Mouse (Mus musculus): Measurements from ENCODE around the gene Dgcr8. TPM values are rescaled to one million over a fixed set of nuclear protein-coding genes. Genes with fewer than 3 reads are reported as not detected.

The Dgcr8 gene
- polyA plus RNA-seq, 1 experiment: 11.9 TPM

- Histone ChIP-seq H3K27ac (ENCODE audit: insufficient read depth, low read depth, low read length) (no peak overlapping the region), H3K4me3 (ENCODE audit: insufficient read depth, low read depth, low read length) (peak overlapping the region; percentile 66), H3K27me3 (replicated peaks; ENCODE audit: control insufficient read depth, insufficient read depth, low read length) (no peaks in the 10 kb centered on the region), H3K36me3 (ENCODE audit: control insufficient read depth, insufficient read depth, low read length) (peaks cover 4% of the 10 kb centered on the region), H3K4me1 (ENCODE audit: control insufficient read depth, insufficient read depth, low read length) (peaks cover 11% of the 10 kb centered on the region; the same call in 1 of the 2 replicates)
- no peak for TF ChIP-seq POLR2A (IDR thresholded peaks at IDR 0.05; ENCODE audit: low read depth, low read length)
- TF ChIP-seq CTCF (conservative IDR thresholded peaks at IDR 0.05; ENCODE audit: insufficient read depth, insufficient read length, low read depth, low read length): no peak
- 6% methylated on average over 4 of the region's 4 CpGs for WGBS
- no peak for DNase-seq
Observed at GRCm38 (mm10) chr16:18288166-18288565, 880 bp downstream of the Dgcr8 start.

DNA sequence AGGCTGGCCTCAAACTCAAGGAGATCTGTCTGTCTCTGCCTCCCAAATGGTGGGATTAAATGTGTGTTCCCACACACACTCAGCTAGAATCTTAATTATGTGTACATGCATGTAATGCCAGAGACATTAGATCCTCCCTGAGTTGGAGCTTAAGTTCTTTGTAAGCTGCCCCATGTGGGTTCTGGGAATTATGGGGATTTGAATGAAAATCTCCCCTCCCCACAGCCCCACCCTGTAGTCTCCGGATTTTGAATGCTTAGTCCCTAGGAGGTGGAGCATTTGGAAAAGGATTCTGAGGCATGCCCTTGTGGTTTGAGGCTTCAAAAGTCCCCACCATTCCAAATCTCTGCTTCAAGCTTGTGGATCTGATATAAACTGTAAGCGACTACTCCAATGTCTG, 13.9 kb downstream of the Dgcr8 start:
- H3K27ac ChIP-seq (ENCODE audit: insufficient read depth, low read depth, low read length): no peak overlapping the region
- no peak for DNase-seq
- H3K4me3 ChIP-seq (ENCODE audit: insufficient read depth, low read depth, low read length): no peak overlapping the region
- no peak for TF ChIP-seq POLR2A (IDR thresholded peaks at IDR 0.05; ENCODE audit: low read depth, low read length)
- no peak for TF ChIP-seq CTCF (conservative IDR thresholded peaks at IDR 0.05; ENCODE audit: insufficient read depth, insufficient read length, low read depth, low read length)
- WGBS: 80% methylated on average over 2 of the region's 2 CpGs
- H3K4me1 ChIP-seq (ENCODE audit: control insufficient read depth, insufficient read depth, low read length): no peaks in the 10 kb centered on the region
- H3K36me3 ChIP-seq (ENCODE audit: control insufficient read depth, insufficient read depth, low read length): peaks cover 4% of the 10 kb centered on the region; the same call in 1 of the 2 replicates
- H3K27me3 ChIP-seq (replicated peaks; ENCODE audit: control insufficient read depth, insufficient read depth, low read length): no peaks in the 10 kb centered on the region

GRCm38 (mm10) chr16:18268182-18268581, 20.9 kb downstream of the Dgcr8 start:
- H3K27me3 ChIP-seq (replicated peaks; ENCODE audit: control insufficient read depth, insufficient read depth, low read length): no peaks in the 10 kb centered on the region
- H3K4me3 ChIP-seq (ENCODE audit: insufficient read depth, low read depth, low read length): no peak overlapping the region
- H3K36me3 ChIP-seq (ENCODE audit: control insufficient read depth, insufficient read depth, low read length): peaks cover 7% of the 10 kb centered on the region; the same call in 1 of the 2 replicates
- H3K4me1 ChIP-seq (ENCODE audit: control insufficient read depth, insufficient read depth, low read length): no peaks in the 10 kb centered on the region
- no peak overlapping the region for H3K27ac ChIP-seq (ENCODE audit: insufficient read depth, low read depth, low read length)
- 0 out of 2 replicates have a peak, but pooled peaks have one; percentile 15 for TF ChIP-seq CTCF (conservative IDR thresholded peaks at IDR 0.05; ENCODE audit: insufficient read depth, insufficient read length, low read depth, low read length)
- TF ChIP-seq POLR2A (IDR thresholded peaks at IDR 0.05; ENCODE audit: low read depth, low read length): no peak
- no peak for DNase-seq
- 87% methylated on average over 5 of the region's 5 CpGs for WGBS

DNA sequence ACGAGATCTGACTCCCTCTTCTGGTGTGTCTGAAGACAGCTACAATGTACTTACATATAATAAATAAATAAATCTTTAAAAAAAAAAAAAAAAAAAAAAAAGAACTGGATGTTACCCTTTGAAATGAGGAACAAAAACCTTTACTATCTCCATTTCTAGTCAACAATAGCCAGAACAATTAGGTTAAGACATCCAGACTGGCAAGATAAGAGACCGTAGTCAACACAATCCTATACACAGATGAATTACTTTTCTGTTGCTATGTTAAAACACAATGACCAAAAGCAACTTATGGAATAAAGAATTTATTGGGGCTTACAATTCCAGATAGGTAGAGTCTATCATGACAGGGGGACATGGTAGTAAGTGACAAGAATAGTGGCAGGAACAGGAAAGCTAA, 24.0 kb downstream of the Dgcr8 start:
- no peak overlapping the region for H3K4me3 ChIP-seq (ENCODE audit: insufficient read depth, low read depth, low read length)
- TF ChIP-seq POLR2A (IDR thresholded peaks at IDR 0.05; ENCODE audit: low read depth, low read length) (no peak), CTCF (conservative IDR thresholded peaks at IDR 0.05; ENCODE audit: insufficient read depth, insufficient read length, low read depth, low read length) (no peak)
- H3K27me3 ChIP-seq (replicated peaks; ENCODE audit: control insufficient read depth, insufficient read depth, low read length): no peaks in the 10 kb centered on the region
- no peak for DNase-seq
- H3K4me1 ChIP-seq (ENCODE audit: control insufficient read depth, insufficient read depth, low read length): no peaks in the 10 kb centered on the region
- WGBS: 84% methylated on average over 2 of the region's 2 CpGs
- peaks cover 6% of the 10 kb centered on the region for H3K36me3 ChIP-seq (ENCODE audit: control insufficient read depth, insufficient read depth, low read length)
- no peak overlapping the region for H3K27ac ChIP-seq (ENCODE audit: insufficient read depth, low read depth, low read length)

- 94% methylated on average over 2 of the region's 2 CpGs for WGBS
- Histone ChIP-seq H3K36me3 (ENCODE audit: control insufficient read depth, insufficient read depth, low read length) (peaks cover 11% of the 10 kb centered on the region), H3K4me3 (ENCODE audit: insufficient read depth, low read depth, low read length) (no peak within 1 kb of the TSS), H3K27ac (ENCODE audit: insufficient read depth, low read depth, low read length) (no peak within 1 kb of the TSS), H3K27me3 (replicated peaks; ENCODE audit: control insufficient read depth, insufficient read depth, low read length) (no peaks in the 10 kb centered on the region), H3K4me1 (ENCODE audit: control insufficient read depth, insufficient read depth, low read length) (no peaks in the 10 kb centered on the region)
- DNase-seq: no peak
- TF ChIP-seq CTCF (conservative IDR thresholded peaks at IDR 0.05; ENCODE audit: insufficient read depth, insufficient read length, low read depth, low read length): no peak
- TF ChIP-seq POLR2A (IDR thresholded peaks at IDR 0.05; ENCODE audit: low read depth, low read length): no peak
Observed at GRCm38 (mm10) chr16:18258221-18258620, 30.8 kb downstream of the Dgcr8 start, which contains the start of gene Gm49776. Gene Gm49776 (minus strand): TSS chr16:18258321.

DNA sequence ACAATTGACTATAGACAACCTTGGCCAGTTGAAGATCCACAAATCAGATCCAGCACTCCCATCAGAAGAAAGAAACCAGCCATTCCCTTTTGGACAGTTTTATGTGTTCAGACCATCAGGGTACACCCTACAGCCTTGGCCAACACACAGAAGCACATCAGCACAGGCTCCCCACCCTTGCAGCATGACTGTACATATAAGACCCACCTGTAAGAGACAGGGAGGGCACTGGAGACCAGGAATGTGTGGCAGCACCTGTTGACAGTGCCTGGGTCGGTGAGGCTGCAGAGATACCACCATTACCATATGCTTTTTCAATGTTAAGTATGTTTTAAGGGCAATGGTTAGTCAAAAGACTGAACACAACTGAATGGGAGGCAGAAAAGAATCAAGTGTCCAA, 35.2 kb downstream of the Dgcr8 start:
- H3K4me3 ChIP-seq (ENCODE audit: insufficient read depth, low read depth, low read length): no peak overlapping the region
- no peak for TF ChIP-seq CTCF (conservative IDR thresholded peaks at IDR 0.05; ENCODE audit: insufficient read depth, insufficient read length, low read depth, low read length)
- TF ChIP-seq POLR2A (IDR thresholded peaks at IDR 0.05; ENCODE audit: low read depth, low read length): no peak
- peaks cover 5% of the 10 kb centered on the region for H3K4me1 ChIP-seq (ENCODE audit: control insufficient read depth, insufficient read depth, low read length)
- H3K27me3 ChIP-seq (replicated peaks; ENCODE audit: control insufficient read depth, insufficient read depth, low read length): no peaks in the 10 kb centered on the region
- DNase-seq: no peak
- no peak overlapping the region for H3K27ac ChIP-seq (ENCODE audit: insufficient read depth, low read depth, low read length)
- WGBS: 89% methylated on average over 1 of the region's 1 CpGs
- peaks cover 7% of the 10 kb centered on the region for H3K36me3 ChIP-seq (ENCODE audit: control insufficient read depth, insufficient read depth, low read length)

GRCm38 (mm10) chr16:18252736-18253135, 36.3 kb downstream of the Dgcr8 start:
- Histone ChIP-seq H3K36me3 (ENCODE audit: control insufficient read depth, insufficient read depth, low read length) (peaks cover 3% of the 10 kb centered on the region; the same call in 1 of the 2 replicates), H3K27me3 (replicated peaks; ENCODE audit: control insufficient read depth, insufficient read depth, low read length) (no peaks in the 10 kb centered on the region), H3K27ac (ENCODE audit: insufficient read depth, low read depth, low read length) (no peak overlapping the region), H3K4me3 (ENCODE audit: insufficient read depth, low read depth, low read length) (no peak overlapping the region), H3K4me1 (ENCODE audit: control insufficient read depth, insufficient read depth, low read length) (peaks cover 5% of the 10 kb centered on the region)
- 79% methylated on average over 6 of the region's 6 CpGs for WGBS
- TF ChIP-seq CTCF (conservative IDR thresholded peaks at IDR 0.05; ENCODE audit: insufficient read depth, insufficient read length, low read depth, low read length) (no peak), POLR2A (IDR thresholded peaks at IDR 0.05; ENCODE audit: low read depth, low read length) (no peak)
- no peak for DNase-seq

All from kidney, adult 2 months (tissue).